Mouse (Mus musculus): ENCODE measurements around the gene Spag16. TPM values are rescaled to one million over a fixed set of nuclear protein-coding genes. Genes with fewer than 3 reads are reported as not detected.

Spag16 gene
- polyA plus RNA-seq (2014; fragmentation: Illumina TruSeq; extraction: RNeasy Lipid Tissue Mini Kit (QIAGEN cat#74804); ENCODE audit: insufficient read depth, low read depth, low replicate concordance) = 4.3 TPM

DNA sequence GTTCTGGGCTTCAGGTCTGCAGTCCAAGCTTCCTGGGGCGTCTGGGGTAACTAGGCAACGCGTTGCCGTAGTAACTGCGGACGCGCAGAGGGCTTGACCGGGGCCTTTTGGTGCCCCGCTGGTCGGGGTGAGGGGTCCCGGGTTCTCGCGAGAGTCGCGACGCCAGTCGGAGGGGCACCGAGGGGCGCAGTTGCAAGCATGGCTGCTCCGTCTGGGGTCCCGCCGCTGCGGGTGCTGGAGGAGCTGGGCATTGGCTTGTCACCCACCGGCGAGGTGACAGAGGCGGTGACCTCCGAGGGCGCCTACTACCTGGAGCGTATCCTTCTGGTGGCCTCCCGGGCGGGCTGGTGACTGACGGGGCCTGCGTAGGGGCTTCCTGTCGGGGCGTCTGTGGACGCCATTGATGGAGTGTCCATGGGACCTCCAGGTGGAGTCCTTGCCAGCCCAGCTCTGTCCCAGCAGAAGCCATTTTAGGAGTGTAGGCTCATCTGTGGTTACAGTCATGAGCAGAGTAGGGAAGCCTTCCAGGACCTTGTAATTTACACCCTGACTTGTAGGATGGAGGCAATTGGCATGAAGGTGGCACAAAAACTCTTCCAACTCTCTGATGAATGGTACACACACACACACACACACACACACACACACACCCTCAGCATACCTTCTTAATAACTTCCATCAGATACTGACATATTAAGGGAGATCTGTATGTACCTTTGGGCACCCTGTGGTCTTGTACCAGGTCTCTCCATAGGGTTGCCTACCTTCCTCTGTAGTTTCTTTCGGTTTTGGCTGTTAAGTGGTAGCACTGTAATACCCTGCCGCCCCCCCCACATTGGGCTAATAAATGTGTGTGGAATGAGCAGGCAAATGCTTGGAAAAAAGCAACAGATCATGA is at the start of gene Spag16:
Spag16 (plus strand) TSS at position 165 of the 898 bp plus-strand sequence.

DNA sequence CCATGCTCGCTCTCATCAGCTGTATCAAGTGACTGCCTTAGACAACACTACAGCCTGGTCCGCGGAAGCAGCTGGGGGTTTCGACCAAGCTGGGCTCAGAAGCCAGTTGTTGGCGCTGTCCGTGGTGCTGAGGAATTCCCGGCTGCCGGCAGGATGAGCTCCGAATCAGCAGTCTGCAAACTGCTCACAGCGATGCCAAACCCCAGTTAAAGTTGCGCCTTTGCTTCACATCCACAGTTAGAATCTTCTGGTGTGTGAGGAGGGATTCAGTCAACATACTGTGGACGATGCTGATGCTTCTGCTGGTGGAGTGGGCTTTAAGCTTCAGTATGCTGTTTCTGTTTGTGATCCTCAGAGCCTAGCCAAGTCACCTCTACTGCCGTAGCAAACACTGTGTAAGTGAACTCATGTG is 898.9 kb downstream of the Spag16 start, which contains the start of gene Vwc2l:
Vwc2l (plus strand) TSS at position 61 of the 412 bp plus-strand sequence.

Other genes with a start within 250 kb of the Spag16 start
- gene Ikzf2, start 139.7 kb upstream of the Spag16 start, polyA plus RNA-seq (2014; fragmentation: Illumina TruSeq; extraction: RNeasy Lipid Tissue Mini Kit (QIAGEN cat#74804); ENCODE audit: insufficient read depth, low read depth, low replicate concordance) = 0.52 TPM